Mouse (Mus musculus): ENCODE results near the gene Gm42372. TPM values are rescaled to one million over a fixed set of nuclear protein-coding genes. Genes with fewer than 3 reads are reported as not detected.

Gene Gm42372
- 1.1 and 1.2 TPM in 2 replicates for polyA plus RNA-seq (2011; ENCODE audit: insufficient read depth, insufficient read length, low read depth, missing spikeins)

DNA sequence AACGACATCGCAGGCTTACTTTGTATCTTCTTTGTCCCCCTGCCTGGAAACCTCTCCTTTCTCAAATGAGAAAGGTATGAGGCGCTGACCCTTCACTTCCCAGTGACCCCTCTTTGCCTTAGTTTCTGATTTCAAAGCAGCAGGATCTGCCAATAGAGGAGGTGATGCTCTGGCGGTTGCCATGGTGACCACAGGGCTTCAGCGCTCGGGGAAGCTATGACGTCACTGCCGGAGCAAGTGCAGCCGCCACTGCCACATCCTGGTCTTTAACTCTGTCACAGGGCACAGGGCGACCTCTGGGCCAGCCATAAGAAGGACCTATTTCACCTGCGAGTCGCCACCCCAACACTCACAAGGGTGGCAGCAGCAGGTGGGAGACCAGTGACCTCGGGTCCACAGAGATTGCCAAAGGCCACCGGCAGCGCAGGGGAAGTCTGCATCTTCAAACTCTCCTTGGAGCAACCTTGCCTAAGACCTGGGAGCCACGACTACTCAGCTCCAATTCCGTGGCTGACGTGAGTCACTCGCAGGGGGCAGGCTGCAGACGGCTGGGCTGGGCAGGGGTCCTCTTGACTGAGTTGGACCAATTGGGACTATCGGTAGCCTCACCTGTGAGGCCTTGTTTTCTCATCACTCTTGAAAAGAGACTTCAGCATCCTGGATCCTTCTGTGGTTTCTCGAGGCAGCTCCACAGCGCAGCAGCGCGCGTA, at the start of gene Gm42372:
TSS of gene Gm42372 (plus strand) at position 228 of the 710 bp plus-strand sequence.
- no peak within 1 kb of the TSS for H3K27ac ChIP-seq (ENCODE audit: insufficient read depth, low read length)

DNA sequence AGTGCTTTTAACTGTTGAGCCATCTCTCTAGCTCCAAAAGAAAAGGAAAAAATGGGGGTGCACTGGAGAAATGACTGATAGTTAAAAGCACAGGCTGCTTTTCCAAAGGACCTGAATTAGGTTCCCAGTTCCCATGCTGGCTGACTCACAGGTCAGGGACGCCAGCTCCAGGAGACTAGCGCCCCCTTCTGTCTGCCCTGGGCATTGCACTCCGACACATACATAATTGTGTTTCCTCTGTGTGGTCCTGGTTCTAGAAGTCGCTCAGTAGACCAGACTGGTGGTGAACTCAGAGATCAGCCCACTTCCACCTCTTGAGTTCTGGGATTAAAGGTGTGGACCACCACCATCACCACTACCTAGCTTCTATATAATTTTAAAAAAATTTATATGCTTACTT, 45.6 kb upstream of the Gm42372 start:
- H3K27ac ChIP-seq (ENCODE audit: insufficient read depth, low read length) = no peak overlapping the region
- H3K36me3 ChIP-seq (ENCODE audit: control insufficient read depth, insufficient read depth, low read length, poor library complexity, severe bottlenecking) = no peaks in the 10 kb centered on the region
- no peaks in the 10 kb centered on the region for H3K4me1 ChIP-seq (ENCODE audit: control insufficient read depth, insufficient read depth, low read length)
- TF ChIP-seq CTCF (IDR thresholded peaks at IDR 0.05; ENCODE audit: low read depth, low read length) (peak; percentile 98), EP300 (IDR thresholded peaks at IDR 0.05; ENCODE audit: insufficient read depth, low read depth, low read length) (no peak)
- no peaks in the 10 kb centered on the region for H3K9me3 ChIP-seq (replicated peaks; ENCODE audit: control insufficient read depth, insufficient read depth, low read length, poor library complexity, severe bottlenecking)
- no peaks in the 10 kb centered on the region for H3K27me3 ChIP-seq (ENCODE audit: control insufficient read depth, insufficient read depth, low read length, poor library complexity, severe bottlenecking)
- H3K4me3 ChIP-seq (ENCODE audit: low read depth, low read length) = no peak overlapping the region
- H3K9ac ChIP-seq (ENCODE audit: low read depth, poor library complexity, severe bottlenecking) = no peak overlapping the region

More for the DNA sequence above, at the start of gene Gm42372:
- Histone ChIP-seq H3K4me3 (ENCODE audit: low read depth, low read length) (peak within 1 kb of the TSS; percentile 44), H3K9me3 (replicated peaks; ENCODE audit: control insufficient read depth, insufficient read depth, low read length, poor library complexity, severe bottlenecking) (no peaks in the 10 kb centered on the region), H3K9ac (ENCODE audit: low read depth, poor library complexity, severe bottlenecking) (no peak within 1 kb of the TSS), H3K4me1 (ENCODE audit: control insufficient read depth, insufficient read depth, low read length) (no peaks in the 10 kb centered on the region), H3K27me3 (ENCODE audit: control insufficient read depth, insufficient read depth, low read length, poor library complexity, severe bottlenecking) (no peaks in the 10 kb centered on the region), H3K36me3 (ENCODE audit: control insufficient read depth, insufficient read depth, low read length, poor library complexity, severe bottlenecking) (no peaks in the 10 kb centered on the region)
- TF ChIP-seq CTCF (IDR thresholded peaks at IDR 0.05; ENCODE audit: low read depth, low read length) (no peak), EP300 (IDR thresholded peaks at IDR 0.05; ENCODE audit: insufficient read depth, low read depth, low read length) (no peak), POLR2A (IDR thresholded peaks at IDR 0.05; ENCODE audit: insufficient read depth, low read length) (no peak)

DNA sequence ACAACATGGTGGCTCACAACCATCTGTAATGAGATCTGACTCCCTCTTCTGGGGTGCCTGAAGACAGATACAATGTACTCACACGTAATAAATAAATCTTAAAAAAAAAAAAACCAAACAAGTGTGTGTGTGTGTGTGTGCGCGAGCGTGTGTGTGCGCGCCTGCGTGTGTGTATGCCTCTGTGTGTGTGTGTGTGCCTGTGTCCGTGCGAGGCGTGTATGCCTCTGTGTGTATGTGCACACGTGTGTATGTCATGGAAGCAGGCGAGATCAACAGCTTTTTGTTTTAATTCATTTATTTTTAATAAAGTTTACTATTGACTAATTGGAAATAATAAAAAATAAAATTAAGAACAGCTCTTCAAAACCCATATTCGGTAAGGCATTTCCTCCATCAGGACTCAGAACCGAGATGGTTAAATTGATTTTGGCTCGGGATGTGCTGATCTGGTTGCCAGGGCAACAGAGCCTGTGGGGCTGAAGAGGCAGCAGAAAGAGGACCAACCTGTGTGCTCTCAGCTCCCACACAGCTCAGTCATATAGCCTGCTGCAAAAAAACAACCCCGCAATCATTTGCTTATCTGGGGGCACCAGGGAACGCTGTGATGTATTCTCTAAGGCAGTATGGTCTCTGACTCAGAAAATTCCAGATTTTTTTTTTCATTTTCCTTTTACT, 44.6 kb upstream of the Gm42372 start:
- Histone ChIP-seq H3K4me1 (ENCODE audit: control insufficient read depth, insufficient read depth, low read length) (no peaks in the 10 kb centered on the region), H3K36me3 (ENCODE audit: control insufficient read depth, insufficient read depth, low read length, poor library complexity, severe bottlenecking) (no peaks in the 10 kb centered on the region), H3K27me3 (ENCODE audit: control insufficient read depth, insufficient read depth, low read length, poor library complexity, severe bottlenecking) (no peaks in the 10 kb centered on the region), H3K4me3 (ENCODE audit: low read depth, low read length) (no peak overlapping the region), H3K9me3 (replicated peaks; ENCODE audit: control insufficient read depth, insufficient read depth, low read length, poor library complexity, severe bottlenecking) (no peaks in the 10 kb centered on the region), H3K27ac (ENCODE audit: insufficient read depth, low read length) (no peak overlapping the region), H3K9ac (ENCODE audit: low read depth, poor library complexity, severe bottlenecking) (no peak overlapping the region)
- TF ChIP-seq EP300 (IDR thresholded peaks at IDR 0.05; ENCODE audit: insufficient read depth, low read depth, low read length) = no peak
- no peak for TF ChIP-seq POLR2A (IDR thresholded peaks at IDR 0.05; ENCODE audit: insufficient read depth, low read length)
- no peak for TF ChIP-seq CTCF (IDR thresholded peaks at IDR 0.05; ENCODE audit: low read depth, low read length)

GRCm38 (mm10) chr7:16940292-16940691, 42.6 kb upstream of the Gm42372 start:
- Histone ChIP-seq H3K27me3 (ENCODE audit: control insufficient read depth, insufficient read depth, low read length, poor library complexity, severe bottlenecking) (no peaks in the 10 kb centered on the region), H3K9ac (ENCODE audit: low read depth, poor library complexity, severe bottlenecking) (no peak overlapping the region), H3K4me3 (ENCODE audit: low read depth, low read length) (no peak overlapping the region), H3K4me1 (ENCODE audit: control insufficient read depth, insufficient read depth, low read length) (no peaks in the 10 kb centered on the region), H3K27ac (ENCODE audit: insufficient read depth, low read length) (no peak overlapping the region), H3K36me3 (ENCODE audit: control insufficient read depth, insufficient read depth, low read length, poor library complexity, severe bottlenecking) (no peaks in the 10 kb centered on the region), H3K9me3 (replicated peaks; ENCODE audit: control insufficient read depth, insufficient read depth, low read length, poor library complexity, severe bottlenecking) (no peaks in the 10 kb centered on the region)
- TF ChIP-seq CTCF (IDR thresholded peaks at IDR 0.05; ENCODE audit: low read depth, low read length) (no peak), POLR2A (IDR thresholded peaks at IDR 0.05; ENCODE audit: insufficient read depth, low read length) (no peak), EP300 (IDR thresholded peaks at IDR 0.05; ENCODE audit: insufficient read depth, low read depth, low read length) (no peak)

DNA sequence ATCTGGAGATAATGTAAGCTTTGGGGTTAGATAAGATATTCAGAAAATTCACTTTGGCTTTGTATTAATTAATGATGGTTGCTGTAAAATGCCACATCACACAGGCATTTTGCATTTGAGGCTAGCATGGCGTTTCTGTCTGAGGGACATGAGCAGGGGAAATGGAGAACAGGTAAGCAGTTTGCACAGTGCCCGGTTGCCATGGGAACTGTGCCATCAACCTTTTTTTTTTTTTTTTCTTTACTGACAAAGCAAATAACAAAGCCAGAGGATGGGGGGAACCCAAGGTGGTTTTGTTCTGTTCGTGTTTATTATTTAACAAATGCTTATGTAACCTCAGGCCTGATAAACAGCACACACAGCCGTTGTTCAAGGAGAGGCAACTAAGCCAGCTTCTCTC, 40.0 kb upstream of the Gm42372 start:
- no peak overlapping the region for H3K9ac ChIP-seq (ENCODE audit: low read depth, poor library complexity, severe bottlenecking)
- no peaks in the 10 kb centered on the region for H3K27me3 ChIP-seq (ENCODE audit: control insufficient read depth, insufficient read depth, low read length, poor library complexity, severe bottlenecking)
- TF ChIP-seq CTCF (IDR thresholded peaks at IDR 0.05; ENCODE audit: low read depth, low read length) = no peak
- TF ChIP-seq EP300 (IDR thresholded peaks at IDR 0.05; ENCODE audit: insufficient read depth, low read depth, low read length) = no peak
- no peak for TF ChIP-seq POLR2A (IDR thresholded peaks at IDR 0.05; ENCODE audit: insufficient read depth, low read length)
- peaks cover 2% of the 10 kb centered on the region for H3K4me1 ChIP-seq (ENCODE audit: control insufficient read depth, insufficient read depth, low read length)
- H3K36me3 ChIP-seq (ENCODE audit: control insufficient read depth, insufficient read depth, low read length, poor library complexity, severe bottlenecking) = no peaks in the 10 kb centered on the region
- H3K9me3 ChIP-seq (replicated peaks; ENCODE audit: control insufficient read depth, insufficient read depth, low read length, poor library complexity, severe bottlenecking) = no peaks in the 10 kb centered on the region
- H3K4me3 ChIP-seq (ENCODE audit: low read depth, low read length) = no peak overlapping the region
- no peak overlapping the region for H3K27ac ChIP-seq (ENCODE audit: insufficient read depth, low read length)
